Mouse (Mus musculus) small intestine, adult 2 months (tissue): ENCODE measurements around the gene Slamf8. TPM values are rescaled to one million over a fixed set of nuclear protein-coding genes. Genes with fewer than 3 reads are reported as not detected.
A peak's percentile ranks its signal among the peaks of the same experiment; 100 is the strongest.

ENCODE experiments used
- H3K27ac ChIP-seq: fragments of 200-500 bp; 2 replicates; pipeline ENCODE4 v1.5.1; 2012; ENCODE audit warnings: low read depth, low read length, control low read depth, inconsistent platforms; ENCODE audit not compliant: insufficient read depth
- H3K27me3 ChIP-seq: fragments of 200-500 bp; 2 replicates; pipeline ENCODE4 v1.6.1; 2012; ENCODE audit warnings: mild to moderate bottlenecking, moderate library complexity, low read length, inconsistent platforms; ENCODE audit not compliant: control insufficient read depth, insufficient read depth
- H3K36me3 ChIP-seq: fragments of 200-500 bp; 2 replicates; pipeline ENCODE4 v1.6.1; 2012; ENCODE audit warnings: mild to moderate bottlenecking, low read length, control low read depth, inconsistent platforms; ENCODE audit not compliant: control insufficient read depth, insufficient read depth
- H3K4me1 ChIP-seq: fragments of 200-500 bp; 2 replicates; pipeline ENCODE4 v1.6.1; 2012; ENCODE audit warnings: low read length, inconsistent platforms, mixed read lengths; ENCODE audit not compliant: control insufficient read depth, insufficient read depth, insufficient read length
- H3K4me3 ChIP-seq: fragments of 200-500 bp; 2 replicates; pipeline ENCODE4 v1.5.1; 2012; ENCODE audit warnings: low read depth, mild to moderate bottlenecking, control low read depth, inconsistent platforms, low read length, moderate library complexity
- CTCF ChIP-seq: fragments of 200-500 bp; IDR thresholded peaks from 2 replicates; pipeline ENCODE4 v1.5.1; 2012; ENCODE audit warnings: low read depth, mild to moderate bottlenecking, control low read depth, inconsistent platforms, low read length, moderate library complexity, mixed read lengths; ENCODE audit not compliant: insufficient replicate concordance, insufficient read length; ENCODE audit errors: extremely low read depth
- POLR2A ChIP-seq: fragments of 200-500 bp; IDR thresholded peaks from 2 replicates; pipeline ENCODE4 v1.6.1; 2012; ENCODE audit warnings: low read depth, mild to moderate bottlenecking, control low read depth, inconsistent platforms, low read length, moderate library complexity
- WGBS: fragments of 180-500 bp; shearing (Covaris S2); methylation state at CpG from one replicate; pipeline ENCODE4 v1.1.7; 2018; 5-methylcytosine and 5-hydroxymethylcytosine counted together
- polyA plus RNA-seq: library from polyadenylated mRNA; depleted of rRNA; stranded (reverse); fragments of >200 nt; gene quantifications from 2 replicates; pipeline ENCODE4 v1.2.3, GENCODE M21; 2012

The Slamf8 gene
- polyA plus RNA-seq, 1 experiment, result 4.4 TPM

- Histone ChIP-seq H3K36me3 (no peaks in the 10 kb centered on the region), H3K27me3 (no peaks in the 10 kb centered on the region), H3K4me3 (peak overlapping the region; percentile 85), H3K4me1 (peaks cover 12% of the 10 kb centered on the region), H3K27ac (peak overlapping the region; percentile 3; the same call in 1 of the 2 replicates)
- no peak for TF ChIP-seq CTCF
- peak; percentile 53; the same call in 1 of the 2 replicates for TF ChIP-seq POLR2A
- under 1% methylated on average over 8 of the region's 8 CpGs for WGBS
Observed at GRCm38 (mm10) chr1:172550551-172550951, 39.8 kb downstream of the Slamf8 start.

- no peaks in the 10 kb centered on the region for H3K27me3 ChIP-seq
- no peak for TF ChIP-seq CTCF
- TF ChIP-seq POLR2A, result no peak
- H3K4me3 ChIP-seq, result peak overlapping the region; percentile 85
- WGBS, result 6% methylated on average over 8 of the region's 8 CpGs
- peaks cover 12% of the 10 kb centered on the region for H3K4me1 ChIP-seq
- H3K36me3 ChIP-seq, result no peaks in the 10 kb centered on the region
- H3K27ac ChIP-seq, result no peak overlapping the region
Observed at GRCm38 (mm10) chr1:172549717-172550116, 40.7 kb downstream of the Slamf8 start.

DNA sequence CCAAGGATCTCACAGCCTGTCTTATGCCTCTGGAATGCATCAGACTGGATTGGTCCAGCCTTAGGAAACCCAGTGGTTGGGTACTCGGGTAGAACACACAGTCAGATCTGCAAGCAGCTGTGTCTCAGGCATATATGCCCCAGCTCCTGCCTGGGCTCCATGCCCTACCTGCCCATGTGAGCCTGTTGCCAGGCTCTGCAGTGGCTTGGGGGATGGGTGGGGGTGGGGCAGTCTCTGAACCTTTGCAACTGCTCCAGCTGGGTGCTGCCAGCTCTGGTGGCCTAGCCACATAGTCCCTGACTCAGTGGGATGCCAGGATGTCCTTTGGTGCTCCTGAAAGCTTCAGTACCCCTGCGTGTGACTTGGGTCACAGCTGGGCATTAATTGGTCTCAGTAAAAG lies 41.1 kb downstream of the Slamf8 start:
- H3K4me3 ChIP-seq, result peak overlapping the region; percentile 85
- no peaks in the 10 kb centered on the region for H3K36me3 ChIP-seq
- peaks cover 12% of the 10 kb centered on the region for H3K4me1 ChIP-seq
- H3K27me3 ChIP-seq, result no peaks in the 10 kb centered on the region
- 17% methylated on average over 2 of the region's 2 CpGs for WGBS
- TF ChIP-seq CTCF (no peak), POLR2A (no peak)
- H3K27ac ChIP-seq, result no peak overlapping the region

GRCm38 (mm10) chr1:172548501-172548900 lies 41.9 kb downstream of the Slamf8 start:
- no peak overlapping the region for H3K4me3 ChIP-seq
- no peaks in the 10 kb centered on the region for H3K36me3 ChIP-seq
- no peak for TF ChIP-seq CTCF
- TF ChIP-seq POLR2A, result no peak
- H3K27ac ChIP-seq, result no peak overlapping the region
- 81% methylated on average over 7 of the region's 7 CpGs for WGBS
- no peaks in the 10 kb centered on the region for H3K27me3 ChIP-seq
- peaks cover 12% of the 10 kb centered on the region for H3K4me1 ChIP-seq

DNA sequence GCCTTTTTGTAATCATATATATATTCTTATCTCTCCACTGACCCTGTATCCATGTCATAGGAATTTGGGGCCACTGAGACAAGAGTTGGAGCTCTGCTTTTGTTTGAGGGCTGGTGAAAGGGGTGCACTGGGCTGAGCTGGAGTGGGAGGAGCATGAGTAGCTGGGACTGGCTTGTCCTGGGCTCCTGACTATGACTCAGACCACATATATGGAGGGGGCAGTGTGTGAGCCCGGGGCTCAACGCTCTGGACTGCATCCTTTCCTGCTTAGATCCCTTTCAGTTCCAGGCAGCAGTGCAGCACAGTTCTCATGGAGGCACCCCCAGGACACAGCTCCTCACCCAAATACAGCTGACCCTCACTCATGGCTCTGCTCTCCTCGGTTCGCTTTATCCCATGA lies 44.3 kb downstream of the Slamf8 start:
- H3K36me3 ChIP-seq, result no peaks in the 10 kb centered on the region
- TF ChIP-seq POLR2A, result no peak
- TF ChIP-seq CTCF, result no peak
- no peak overlapping the region for H3K27ac ChIP-seq
- WGBS, result 82% methylated on average over 4 of the region's 4 CpGs
- H3K4me1 ChIP-seq, result peaks cover 12% of the 10 kb centered on the region
- no peaks in the 10 kb centered on the region for H3K27me3 ChIP-seq
- no peak overlapping the region for H3K4me3 ChIP-seq

GRCm38 (mm10) chr1:172540283-172540820 lies 50.0 kb downstream of the Slamf8 start:
- no peak for TF ChIP-seq CTCF
- TF ChIP-seq POLR2A, result no peak
- Histone ChIP-seq H3K27me3 (no peaks in the 10 kb centered on the region), H3K4me3 (no peak overlapping the region), H3K4me1 (no peaks in the 10 kb centered on the region), H3K36me3 (no peaks in the 10 kb centered on the region), H3K27ac (no peak overlapping the region)
- 61% methylated on average over 11 of the region's 11 CpGs for WGBS

DNA sequence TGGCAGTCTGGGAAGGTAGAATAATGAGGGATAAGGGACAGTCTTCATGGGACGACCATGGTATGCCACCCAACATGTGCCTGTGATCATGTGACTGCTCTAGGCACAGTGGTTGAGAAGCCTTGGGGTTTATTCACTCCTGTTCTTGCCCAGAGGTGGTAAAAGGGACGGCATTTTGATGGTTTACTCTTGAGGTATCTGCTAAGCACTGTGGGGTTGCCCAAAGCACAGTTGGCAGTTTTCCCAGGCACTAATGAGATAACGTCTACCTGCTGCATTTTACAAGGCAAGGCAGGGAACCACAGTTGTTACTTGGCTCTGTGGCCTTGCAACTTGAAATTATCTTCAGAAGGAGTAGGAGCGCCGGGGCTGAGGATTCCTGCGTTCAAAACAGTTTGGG lies 50.5 kb downstream of the Slamf8 start:
- WGBS, result 23% methylated on average over 6 of the region's 6 CpGs
- Histone ChIP-seq H3K4me1 (no peaks in the 10 kb centered on the region), H3K36me3 (no peaks in the 10 kb centered on the region), H3K27ac (no peak overlapping the region), H3K27me3 (no peaks in the 10 kb centered on the region), H3K4me3 (no peak overlapping the region)
- TF ChIP-seq POLR2A, result no peak
- no peak for TF ChIP-seq CTCF
